Mouse (Mus musculus): ENCODE results near the gene Armc12. TPM values are rescaled to one million over a fixed set of nuclear protein-coding genes. Genes with fewer than 3 reads are reported as not detected.
A peak's percentile ranks its signal among the peaks of the same experiment; 100 is the strongest.

Armc12 gene
- polyA plus RNA-seq, 1 experiment from 2014 or later: not detected

- ChIA-PET POLR2A (no interaction called here), CTCF (no interaction called here)
- peaks cover 13% of the 10 kb centered on the region for H3K27me3 ChIP-seq
- no peak for TF ChIP-seq CTCF (IDR thresholded peaks at IDR 0.05)
- in situ Hi-C loops (cut with MboI; ENCODE audit: low pct_unique_long_range_greater_than_20kb): loop anchor here (5.0 kb wide), 1 partner anchor 105 kb away; no protein-coding TSS in a partner anchor
- ATAC-seq: no peak
- DNase-seq (ENCODE audit: low read depth, low spot score): no peak
Observed at GRCm38 (mm10) chr17:28521920-28522319, 8.7 kb upstream of the Armc12 start.

- CTCF ChIA-PET: no interaction called here
- POLR2A ChIA-PET: interaction anchor here (0.7 kb wide), 1 partner anchor 24 kb away, joined by 3 read pairs; no protein-coding TSS in a partner anchor
- ATAC-seq: no peak
Observed at GRCm38 (mm10) chr17:28522623-28523354, 7.8 kb upstream of the Armc12 start.

DNA sequence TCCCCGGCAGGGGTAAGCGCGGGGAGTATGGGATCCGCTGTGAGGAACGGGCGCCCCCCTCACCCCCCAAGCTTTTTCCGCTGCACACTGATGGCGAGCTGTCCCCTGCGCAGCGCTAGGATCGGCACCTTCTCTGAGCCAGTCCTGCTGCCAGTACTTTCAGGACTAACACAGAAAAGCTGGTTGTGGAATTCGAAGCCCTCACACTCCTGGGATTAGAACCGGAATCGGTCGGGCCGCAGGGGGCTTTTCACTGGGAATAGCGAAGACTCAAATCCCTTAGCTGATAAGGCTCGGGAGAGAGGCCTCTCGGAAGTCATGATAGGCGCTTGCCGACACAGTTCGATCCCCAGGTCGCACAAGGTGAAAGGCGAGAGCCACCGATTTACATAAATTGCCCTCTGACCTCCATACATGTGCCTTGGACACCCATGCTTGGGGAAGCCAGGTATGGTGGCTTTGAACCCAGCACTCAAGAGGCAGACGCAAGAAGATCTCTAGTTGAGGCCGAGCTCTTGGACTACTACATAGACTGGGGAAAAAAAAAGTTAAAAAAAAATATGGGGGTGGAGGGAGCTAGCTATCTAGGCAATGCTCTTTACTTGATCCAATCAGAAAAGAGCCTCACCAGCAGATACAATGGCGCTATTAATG lies 7.1 kb upstream of the Armc12 start:
- peaks cover 13% of the 10 kb centered on the region for H3K27me3 ChIP-seq
- TF ChIP-seq CTCF (IDR thresholded peaks at IDR 0.05): no peak
- ChIA-PET CTCF (interaction anchor here (1.8 kb wide), 1 partner anchor 112 kb away, joined by 8 read pairs; no protein-coding TSS in a partner anchor), POLR2A (no interaction called here)
- DNase-seq (ENCODE audit: low read depth, low spot score): no peak
- no peak for ATAC-seq
- in situ Hi-C loops (cut with MboI; ENCODE audit: low pct_unique_long_range_greater_than_20kb): loop anchor here (5.0 kb wide), 1 partner anchor 106 kb away; no protein-coding TSS in a partner anchor

More at GRCm38 (mm10) chr17:28522623-28523354, 7.8 kb upstream of the Armc12 start:
- no peak for DNase-seq (ENCODE audit: low read depth, low spot score)
- peaks cover 13% of the 10 kb centered on the region for H3K27me3 ChIP-seq
- TF ChIP-seq CTCF (IDR thresholded peaks at IDR 0.05): no peak
- in situ Hi-C loops (cut with MboI; ENCODE audit: low pct_unique_long_range_greater_than_20kb): loop anchor here (5.0 kb wide), 1 partner anchor 105 kb away; no protein-coding TSS in a partner anchor

- in situ Hi-C loops (cut with MboI; ENCODE audit: low pct_unique_long_range_greater_than_20kb): loop anchor here (5.0 kb wide), 1 partner anchor 107 kb away; no protein-coding TSS in a partner anchor
- ATAC-seq: no peak
Observed at GRCm38 (mm10) chr17:28524009-28524695, 6.5 kb upstream of the Armc12 start.

GRCm38 (mm10) chr17:28524831-28525430 lies 5.7 kb upstream of the Armc12 start:
- ATAC-seq: no peak
- DNase-seq (ENCODE audit: low read depth, low spot score): no peak
- H3K27me3 ChIP-seq: peaks cover 13% of the 10 kb centered on the region
- ChIA-PET CTCF (interaction anchor here (0.7 to 2.2 kb wide), 6 partner anchors 42 to 139 kb away, joined by 3 to 11 read pairs (median 4); no protein-coding TSS in a partner anchor), POLR2A (interaction anchor here (0.7 kb wide), 1 partner anchor 139 kb away, joined by 3 read pairs; no protein-coding TSS in a partner anchor)
- in situ Hi-C loops (cut with MboI; ENCODE audit: low pct_unique_long_range_greater_than_20kb): loop anchor here (5.0 to 25.0 kb wide), 2 partner anchors 108 to 313 kb away; partner anchors contain the start of gene Def6
- no peak for TF ChIP-seq CTCF (IDR thresholded peaks at IDR 0.05)

More at GRCm38 (mm10) chr17:28524009-28524695, 6.5 kb upstream of the Armc12 start:
- H3K27me3 ChIP-seq: peaks cover 13% of the 10 kb centered on the region
- DNase-seq (ENCODE audit: low read depth, low spot score): no peak
- POLR2A ChIA-PET: no interaction called here
- no peak for TF ChIP-seq CTCF (IDR thresholded peaks at IDR 0.05)
- CTCF ChIA-PET: interaction anchor here (0.7 to 2.2 kb wide), 6 partner anchors 41 to 138 kb away, joined by 3 to 11 read pairs (median 4); no protein-coding TSS in a partner anchor

- ChIA-PET POLR2A (interaction anchor here (1.6 kb wide), 1 partner anchor 117 kb away, joined by 3 read pairs; no protein-coding TSS in a partner anchor), CTCF (interaction anchor here (0.8 to 3.5 kb wide), 20 partner anchors 10 to 301 kb away, joined by 3 to 20 read pairs (median 4); no protein-coding TSS in a partner anchor)
- in situ Hi-C loops (cut with MboI; ENCODE audit: low pct_unique_long_range_greater_than_20kb): loop anchor here (25.0 kb wide), 1 partner anchor 315 kb away; the partner anchor contains the start of gene Def6
- no peaks in the 10 kb centered on the region for H3K27me3 ChIP-seq
- no peak for TF ChIP-seq CTCF (IDR thresholded peaks at IDR 0.05)
- DNase-seq (ENCODE audit: low read depth, low spot score) (no peak), ATAC-seq (peak; percentile 11)
Observed at GRCm38 (mm10) chr17:28527184-28528042, 3.2 kb upstream of the Armc12 start.

- in situ Hi-C loops (cut with MboI; ENCODE audit: low pct_unique_long_range_greater_than_20kb): loop anchor here (25.0 kb wide), 1 partner anchor 316 kb away; the partner anchor contains the start of gene Def6
- no peaks in the 10 kb centered on the region for H3K27me3 ChIP-seq
- ChIA-PET CTCF (interaction anchor here (0.8 to 3.5 kb wide), 20 partner anchors 9 to 302 kb away, joined by 3 to 20 read pairs (median 4); no protein-coding TSS in a partner anchor), POLR2A (interaction anchor here (1.6 kb wide), 1 partner anchor 118 kb away, joined by 3 read pairs; no protein-coding TSS in a partner anchor)
- DNase-seq (ENCODE audit: low read depth, low spot score): no peak
- peak; percentile 55 for ATAC-seq
- peak; percentile 98 for TF ChIP-seq CTCF (IDR thresholded peaks at IDR 0.05)
Observed at GRCm38 (mm10) chr17:28528043-28528351, 2.6 kb upstream of the Armc12 start.

- ChIA-PET CTCF (interaction anchor here (1.1 to 3.5 kb wide), 8 partner anchors 8 to 217 kb away, joined by 3 to 20 read pairs (median 7); no protein-coding TSS in a partner anchor), POLR2A (no interaction called here)
- in situ Hi-C loops (cut with MboI; ENCODE audit: low pct_unique_long_range_greater_than_20kb): loop anchor here (25.0 kb wide), 1 partner anchor 317 kb away; the partner anchor contains the start of gene Def6
- DNase-seq (ENCODE audit: low read depth, low spot score) (no peak), ATAC-seq (no peak)
- no peak for TF ChIP-seq CTCF (IDR thresholded peaks at IDR 0.05)
- no peaks in the 10 kb centered on the region for H3K27me3 ChIP-seq
Observed at GRCm38 (mm10) chr17:28529116-28529515, 1.5 kb upstream of the Armc12 start.

GRCm38 (mm10) chr17:28531946-28532345 lies 1.3 kb downstream of the Armc12 start:
- DNase-seq (ENCODE audit: low read depth, low spot score) (no peak), ATAC-seq (no peak)
- no peak for TF ChIP-seq CTCF (IDR thresholded peaks at IDR 0.05)
- ChIA-PET POLR2A (no interaction called here), CTCF (interaction anchor here (1.4 kb wide), 1 partner anchor 124 kb away, joined by 3 read pairs; no protein-coding TSS in a partner anchor)
- in situ Hi-C loops (cut with MboI; ENCODE audit: low pct_unique_long_range_greater_than_20kb): loop anchor here (25.0 kb wide), 1 partner anchor 320 kb away; the partner anchor contains the start of gene Def6
- no peaks in the 10 kb centered on the region for H3K27me3 ChIP-seq
